Mouse (Mus musculus) kidney, embryonic 16.5 days (tissue): ENCODE data around the gene Plekhf1. TPM values are rescaled to one million over a fixed set of nuclear protein-coding genes. Genes with fewer than 3 reads are reported as not detected.

Experiments used
- ATAC-seq: fragments of 200-750 bp; cut with Nextera tagmentation; 2 replicates; pipeline ENCODE4 v1.8.0; 2017; ENCODE audit warnings: moderate TSS enrichment; ENCODE audit not compliant: low FRiP score, low TSS enrichment
- H3K27ac ChIP-seq: fragments of 300-500 bp; sonication (generic); 2 replicates; pipeline ENCODE4 v1.5.1; 2014; ENCODE audit warnings: low read length
- H3K27me3 ChIP-seq: fragments of 300-500 bp; sonication (generic); 2 replicates; pipeline ENCODE4 v1.6.1; 2014; ENCODE audit warnings: low read length, control low read depth, mixed read lengths; ENCODE audit not compliant: insufficient read depth
- H3K36me3 ChIP-seq: fragments of 300-500 bp; sonication (generic); 2 replicates; pipeline ENCODE4 v1.6.1; 2014; ENCODE audit warnings: low read length, control low read depth, mixed read lengths; ENCODE audit not compliant: insufficient read depth
- H3K4me1 ChIP-seq: fragments of 300-500 bp; sonication (generic); 2 replicates; pipeline ENCODE4 v1.6.1; 2014; ENCODE audit warnings: low read length, control low read depth, mixed read lengths; ENCODE audit not compliant: insufficient read depth
- H3K4me2 ChIP-seq: fragments of 300-500 bp; sonication (generic); replicated peaks from 2 replicates; pipeline ENCODE4 v1.6.1; 2014; ENCODE audit warnings: low read depth, low read length
- H3K4me3 ChIP-seq: fragments of 300-500 bp; sonication (generic); 2 replicates; pipeline ENCODE4 v1.5.1; 2014; ENCODE audit warnings: mild to moderate bottlenecking, low read length
- H3K9ac ChIP-seq: fragments of 300-500 bp; sonication (generic); replicated peaks from 2 replicates; pipeline ENCODE4 v1.6.1; 2014; ENCODE audit warnings: low read length
- H3K9me3 ChIP-seq: fragments of 300-500 bp; sonication (generic); 2 replicates; pipeline ENCODE4 v1.6.1; 2016; ENCODE audit warnings: low read length, control low read depth
- WGBS: fragments of 180-500 bp; shearing (Covaris S2); extraction: QIAGEN DNeasy Blood & Tissue Kit; methylation state at CpG from one replicate; pipeline ENCODE4 v1.1.7; 2014; 5-methylcytosine and 5-hydroxymethylcytosine counted together
- polyA plus RNA-seq: library from polyadenylated mRNA; unstranded; fragments of >200 nt; fragmentation: Nextera tagmentation; extraction: Ambion mirVana; gene quantifications from 2 replicates; pipeline ENCODE4 v1.2.1, GENCODE M21; 2015

The Plekhf1 gene
- polyA plus RNA-seq, 1 experiment from 2014 or later: 6.3 TPM

DNA sequence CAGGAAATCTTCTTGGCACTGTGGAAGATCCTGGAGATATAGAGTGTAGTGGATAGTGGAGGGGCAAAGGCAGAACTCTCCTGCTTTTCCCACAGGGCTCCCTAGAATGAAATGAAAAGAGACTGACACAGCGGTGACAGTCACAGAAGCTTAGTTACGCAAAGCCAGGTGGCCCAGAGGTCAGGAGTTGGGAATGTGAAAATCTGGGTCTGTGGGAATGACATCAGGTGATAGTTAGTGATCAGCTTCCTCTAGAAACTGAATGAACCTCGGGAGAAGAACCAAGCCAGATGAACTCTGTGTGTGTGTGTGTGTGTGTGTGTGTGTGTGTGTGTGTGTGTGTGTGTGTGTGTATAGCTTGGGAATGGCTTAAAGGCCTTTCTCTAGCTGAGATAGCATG, 18.8 kb downstream of the Plekhf1 start:
- Histone ChIP-seq H3K27me3 (no peaks in the 10 kb centered on the region), H3K27ac (no peak overlapping the region), H3K4me2 (no peak overlapping the region), H3K9me3 (no peaks in the 10 kb centered on the region), H3K4me3 (no peak overlapping the region), H3K36me3 (no peaks in the 10 kb centered on the region), H3K4me1 (no peaks in the 10 kb centered on the region), H3K9ac (no peak overlapping the region)
- ATAC-seq: no peak
- WGBS: 73% methylated on average over 3 of the region's 3 CpGs

- H3K36me3 ChIP-seq: no peaks in the 10 kb centered on the region
- no peak for ATAC-seq
- H3K4me2 ChIP-seq: no peak overlapping the region
- H3K4me1 ChIP-seq: no peaks in the 10 kb centered on the region
- H3K27me3 ChIP-seq: no peaks in the 10 kb centered on the region
- no peak overlapping the region for H3K9ac ChIP-seq
- no peak overlapping the region for H3K4me3 ChIP-seq
- no peak overlapping the region for H3K27ac ChIP-seq
- 62% methylated on average over 3 of the region's 3 CpGs for WGBS
- H3K9me3 ChIP-seq: no peaks in the 10 kb centered on the region
Observed at GRCm38 (mm10) chr7:38206564-38206963, 21.3 kb downstream of the Plekhf1 start.

GRCm38 (mm10) chr7:38205801-38206200, 22.0 kb downstream of the Plekhf1 start:
- Histone ChIP-seq H3K27me3 (no peaks in the 10 kb centered on the region), H3K4me1 (0 out of 2 replicates have a peak, but pooled peaks cover under 1% of the 10 kb centered on the region), H3K9ac (no peak overlapping the region), H3K27ac (no peak overlapping the region), H3K4me2 (no peak overlapping the region), H3K9me3 (no peaks in the 10 kb centered on the region), H3K4me3 (no peak overlapping the region), H3K36me3 (no peaks in the 10 kb centered on the region)
- 26% methylated on average over 2 of the region's 2 CpGs for WGBS
- ATAC-seq: no peak

DNA sequence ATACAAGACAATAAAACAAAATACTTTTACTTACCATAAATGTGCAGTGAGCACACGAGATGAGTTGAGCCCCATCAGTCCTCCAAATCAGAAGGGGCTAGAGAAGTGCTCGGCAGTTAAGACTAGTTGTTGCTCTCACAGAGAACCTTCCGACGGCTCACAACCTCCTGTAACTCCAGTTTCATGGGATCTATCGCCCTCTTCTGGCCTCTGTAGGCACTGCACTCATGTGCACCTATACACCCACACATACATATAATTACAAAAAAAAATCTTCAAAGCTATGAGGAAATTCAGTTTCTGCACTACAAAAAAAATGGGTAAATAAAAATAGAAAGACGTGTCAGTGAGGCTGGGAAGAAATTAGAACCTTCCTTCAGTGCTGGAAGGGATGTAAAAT, 23.5 kb downstream of the Plekhf1 start:
- Histone ChIP-seq H3K27ac (no peak overlapping the region), H3K9me3 (no peaks in the 10 kb centered on the region), H3K36me3 (no peaks in the 10 kb centered on the region), H3K4me3 (no peak overlapping the region), H3K27me3 (no peaks in the 10 kb centered on the region), H3K9ac (no peak overlapping the region), H3K4me2 (no peak overlapping the region), H3K4me1 (0 out of 2 replicates have a peak, but pooled peaks cover 5% of the 10 kb centered on the region)
- WGBS: 90% methylated on average over 6 of the region's 6 CpGs
- ATAC-seq: no peak

DNA sequence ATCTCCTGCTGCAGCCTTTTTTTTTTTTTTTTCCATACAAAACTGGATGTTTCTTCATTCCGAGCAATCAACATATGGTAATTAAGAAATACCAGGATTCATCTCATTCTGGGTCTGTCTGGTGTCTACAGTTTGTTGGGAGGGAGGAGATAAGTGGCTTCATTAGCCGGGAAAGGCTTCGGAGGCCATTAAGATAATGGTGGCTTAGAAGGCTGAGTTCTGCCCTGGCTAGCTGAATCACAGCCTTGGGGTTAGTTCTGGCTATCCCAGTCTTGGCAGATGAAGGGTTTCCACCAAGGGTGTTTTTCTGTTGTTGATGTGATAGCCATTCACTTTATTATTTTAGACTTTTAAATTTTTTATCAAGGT, 26.5 kb downstream of the Plekhf1 start:
- H3K27me3 ChIP-seq: no peaks in the 10 kb centered on the region
- H3K4me1 ChIP-seq: 0 out of 2 replicates have a peak, but pooled peaks cover 5% of the 10 kb centered on the region
- H3K36me3 ChIP-seq: no peaks in the 10 kb centered on the region
- ATAC-seq: peak; percentile 28; the same call in 1 of the 2 replicates
- no peak overlapping the region for H3K9ac ChIP-seq
- H3K4me2 ChIP-seq: 0 out of 2 replicates have a peak overlapping the region, but pooled peaks have one; percentile 20
- H3K27ac ChIP-seq: no peak overlapping the region
- no peak overlapping the region for H3K4me3 ChIP-seq
- no peaks in the 10 kb centered on the region for H3K9me3 ChIP-seq
- 31% methylated on average over 3 of the region's 3 CpGs for WGBS

- Histone ChIP-seq H3K9me3 (no peaks in the 10 kb centered on the region), H3K9ac (peak overlapping the region; percentile 39), H3K4me3 (peak overlapping the region; percentile 8; the same call in 1 of the 2 replicates), H3K27me3 (no peaks in the 10 kb centered on the region), H3K4me2 (peak overlapping the region; percentile 49), H3K36me3 (no peaks in the 10 kb centered on the region), H3K4me1 (0 out of 2 replicates have a peak, but pooled peaks cover 5% of the 10 kb centered on the region), H3K27ac (no peak overlapping the region)
- 3% methylated on average over 28 of the region's 28 CpGs for WGBS
- ATAC-seq: peak; percentile 87
Observed at GRCm38 (mm10) chr7:38200606-38201289, 27.1 kb downstream of the Plekhf1 start.

GRCm38 (mm10) chr7:38199907-38200605, 27.8 kb downstream of the Plekhf1 start:
- 69% methylated on average over 8 of the region's 8 CpGs for WGBS
- Histone ChIP-seq H3K36me3 (no peaks in the 10 kb centered on the region), H3K27ac (no peak overlapping the region), H3K4me1 (0 out of 2 replicates have a peak, but pooled peaks cover 5% of the 10 kb centered on the region), H3K27me3 (no peaks in the 10 kb centered on the region), H3K9me3 (no peaks in the 10 kb centered on the region), H3K4me3 (no peak overlapping the region), H3K4me2 (peak overlapping the region; percentile 49; the same call in 1 of the 2 replicates), H3K9ac (no peak overlapping the region; the same call in 1 of the 2 replicates)
- ATAC-seq: no peak

DNA sequence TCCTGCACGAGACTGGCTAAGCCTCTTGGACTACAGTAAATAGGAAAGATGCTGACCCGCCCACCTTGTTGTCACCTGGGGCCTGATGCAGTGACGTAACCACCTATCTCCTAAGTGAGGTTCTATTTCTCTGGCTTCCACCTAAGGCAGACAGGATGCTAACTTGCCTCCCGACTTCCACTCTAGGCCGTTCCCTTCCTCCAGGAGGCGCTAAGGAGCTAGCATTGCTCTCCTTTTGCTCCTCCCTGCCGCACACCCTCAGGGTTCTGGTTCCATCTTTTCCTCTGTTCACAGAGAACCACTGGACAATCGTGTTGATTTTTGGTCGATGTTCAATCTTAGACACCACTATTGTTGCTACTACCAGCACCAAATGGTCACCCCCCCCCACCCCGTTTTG, 36.2 kb downstream of the Plekhf1 start:
- Histone ChIP-seq H3K27me3 (no peaks in the 10 kb centered on the region), H3K36me3 (no peaks in the 10 kb centered on the region), H3K27ac (no peak overlapping the region), H3K4me3 (no peak overlapping the region), H3K4me2 (no peak overlapping the region), H3K9me3 (0 out of 2 replicates have a peak, but pooled peaks cover 2% of the 10 kb centered on the region), H3K4me1 (no peaks in the 10 kb centered on the region; the same call in 1 of the 2 replicates), H3K9ac (no peak overlapping the region)
- no peak for ATAC-seq
- WGBS: 58% methylated on average over 10 of the region's 10 CpGs

- ATAC-seq: no peak
- WGBS: 86% methylated on average over 8 of the region's 8 CpGs
Observed at GRCm38 (mm10) chr7:38191146-38191545, 36.7 kb downstream of the Plekhf1 start.

More at GRCm38 (mm10) chr7:38191146-38191545, 36.7 kb downstream of the Plekhf1 start:
- no peaks in the 10 kb centered on the region for H3K36me3 ChIP-seq
- H3K9me3 ChIP-seq: 0 out of 2 replicates have a peak, but pooled peaks cover 2% of the 10 kb centered on the region
- no peaks in the 10 kb centered on the region for H3K27me3 ChIP-seq
- H3K9ac ChIP-seq: no peak overlapping the region
- H3K27ac ChIP-seq: no peak overlapping the region
- H3K4me1 ChIP-seq: no peaks in the 10 kb centered on the region; the same call in 1 of the 2 replicates
- H3K4me3 ChIP-seq: no peak overlapping the region
- no peak overlapping the region for H3K4me2 ChIP-seq
